Mouse (Mus musculus) midbrain, embryonic 11.5 days (tissue): ENCODE measurements around the gene Nup50. TPM values are rescaled to one million over a fixed set of nuclear protein-coding genes. Genes with fewer than 3 reads are reported as not detected.

ENCODE experiments used
- ATAC-seq: fragments of 200-750 bp; cut with Nextera tagmentation; 2 replicates; pipeline ENCODE4 v1.8.0; 2017; ENCODE audit warnings: moderate TSS enrichment, moderate library complexity; ENCODE audit not compliant: low FRiP score
- DNase-seq: peaks from one replicate; pipeline ENCODE4 v3.0.0; 2015; ENCODE audit warnings: low spot score; ENCODE audit errors: missing footprints
- H3K27ac ChIP-seq: fragments of 300-500 bp; sonication (generic); 2 replicates; pipeline ENCODE4 v1.5.1; 2014; ENCODE audit warnings: low read depth, low read length
- H3K27me3 ChIP-seq: fragments of 300-500 bp; sonication (generic); 2 replicates; pipeline ENCODE4 v1.6.1; 2014; ENCODE audit warnings: mild to moderate bottlenecking, low read length, moderate library complexity, mixed read lengths; ENCODE audit not compliant: control insufficient read depth, insufficient read depth
- H3K36me3 ChIP-seq: fragments of 300-500 bp; sonication (generic); 2 replicates; pipeline ENCODE4 v1.6.1; 2014; ENCODE audit warnings: mild to moderate bottlenecking, low read length, moderate library complexity, mixed read lengths; ENCODE audit not compliant: control insufficient read depth, insufficient read depth
- H3K4me1 ChIP-seq: fragments of 300-500 bp; sonication (generic); 2 replicates; pipeline ENCODE4 v1.6.1; 2014; ENCODE audit warnings: low read length; ENCODE audit not compliant: control insufficient read depth, insufficient read depth
- H3K4me2 ChIP-seq: fragments of 300-500 bp; sonication (generic); 2 replicates; pipeline ENCODE4 v1.6.1; 2014; ENCODE audit warnings: mild to moderate bottlenecking, moderate library complexity
- H3K4me3 ChIP-seq: fragments of 300-500 bp; sonication (generic); 2 replicates; pipeline ENCODE4 v1.5.1; 2014; ENCODE audit warnings: low read depth, low read length
- H3K9ac ChIP-seq: fragments of 300-500 bp; sonication (generic); 2 replicates; pipeline ENCODE4 v1.6.1; 2014; ENCODE audit warnings: low read length
- H3K9me3 ChIP-seq: fragments of 300-500 bp; sonication (generic); 2 replicates; pipeline ENCODE4 v1.6.1; 2016; ENCODE audit warnings: low read length; ENCODE audit not compliant: control insufficient read depth
- WGBS: fragments of 180-500 bp; shearing (Covaris S2); extraction: QIAGEN DNeasy Blood & Tissue Kit; methylation state at CpG from one replicate; pipeline ENCODE4 v1.1.7; 2014; 5-methylcytosine and 5-hydroxymethylcytosine counted together
- polyA plus RNA-seq: library from polyadenylated mRNA; unstranded; fragments of >200 nt; fragmentation: Nextera tagmentation; extraction: Ambion mirVana; gene quantifications from 2 replicates; pipeline ENCODE4 v1.2.1, GENCODE M21; 2014

The Nup50 gene
- polyA plus RNA-seq, 1 experiment from 2014 or later: 66.8 TPM

- no peaks in the 10 kb centered on the region for H3K36me3 ChIP-seq
- no peak overlapping the region for H3K9ac ChIP-seq
- H3K27ac ChIP-seq: no peak overlapping the region
- ATAC-seq (no peak), DNase-seq (peak; percentile 89)
- no peak overlapping the region for H3K4me2 ChIP-seq
- peaks cover 10% of the 10 kb centered on the region; the same call in 1 of the 2 replicates for H3K4me1 ChIP-seq
- H3K4me3 ChIP-seq: no peak overlapping the region
- no peaks in the 10 kb centered on the region for H3K9me3 ChIP-seq
- WGBS: 31% methylated on average over 7 of the region's 7 CpGs
- H3K27me3 ChIP-seq: peaks cover 41% of the 10 kb centered on the region
These were observed 19.3 kb upstream of the Nup50 start for GRCm38 (mm10) chr15:84903843-84904385.

GRCm38 (mm10) chr15:84913201-84913600 is 10.0 kb upstream of the Nup50 start:
- no peaks in the 10 kb centered on the region for H3K4me1 ChIP-seq
- no peak overlapping the region for H3K4me3 ChIP-seq
- DNase-seq (no peak), ATAC-seq (no peak)
- H3K9me3 ChIP-seq: peaks cover 6% of the 10 kb centered on the region; the same call in 1 of the 2 replicates
- WGBS: 86% methylated on average over 3 of the region's 3 CpGs
- no peaks in the 10 kb centered on the region; the same call in 1 of the 2 replicates for H3K36me3 ChIP-seq
- no peak overlapping the region for H3K27ac ChIP-seq
- no peaks in the 10 kb centered on the region; the same call in 1 of the 2 replicates for H3K27me3 ChIP-seq
- H3K9ac ChIP-seq: no peak overlapping the region
- no peak overlapping the region for H3K4me2 ChIP-seq

GRCm38 (mm10) chr15:84919938-84920337 is 3.3 kb upstream of the Nup50 start, which contains the start of gene Gm29666:
Gene Gm29666, minus strand, starts transcription at chr15:84920038.
- Histone ChIP-seq H3K27me3 (no peaks in the 10 kb centered on the region), H3K9ac (no peak within 1 kb of the TSS), H3K4me1 (peaks cover 15% of the 10 kb centered on the region), H3K4me2 (no peak within 1 kb of the TSS), H3K4me3 (no peak within 1 kb of the TSS), H3K9me3 (no peaks in the 10 kb centered on the region), H3K36me3 (no peaks in the 10 kb centered on the region), H3K27ac (no peak within 1 kb of the TSS)
- DNase-seq: peak; percentile 28
- ATAC-seq: no peak
- whole genome bisulfite sequencing: 96% methylated on average over 3 of the region's 3 CpGs

GRCm38 (mm10) chr15:84923508-84924181 is 434 bp downstream of the Nup50 start:
- H3K9ac ChIP-seq: peak overlapping the region; percentile 97
- H3K4me2 ChIP-seq: peak overlapping the region; percentile 52
- DNase-seq: peak; percentile 96
- no peaks in the 10 kb centered on the region; the same call in 1 of the 2 replicates for H3K36me3 ChIP-seq
- no peaks in the 10 kb centered on the region for H3K27me3 ChIP-seq
- no peaks in the 10 kb centered on the region for H3K9me3 ChIP-seq
- under 1% methylated on average over 67 of the region's 68 CpGs for WGBS
- ATAC-seq: peak; percentile 73
- peak overlapping the region; percentile 97 for H3K4me3 ChIP-seq
- H3K27ac ChIP-seq: peak overlapping the region; percentile 92
- peaks cover 19% of the 10 kb centered on the region for H3K4me1 ChIP-seq

- peak overlapping the region; percentile 97 for H3K9ac ChIP-seq
- peak overlapping the region; percentile 97 for H3K4me3 ChIP-seq
- H3K4me1 ChIP-seq: peaks cover 19% of the 10 kb centered on the region
- 18% methylated on average over 9 of the region's 9 CpGs for WGBS
- DNase-seq (peak; percentile 95), ATAC-seq (no peak)
- no peaks in the 10 kb centered on the region for H3K9me3 ChIP-seq
- peaks cover 7% of the 10 kb centered on the region; the same call in 1 of the 2 replicates for H3K36me3 ChIP-seq
- H3K27ac ChIP-seq: no peak overlapping the region
- H3K27me3 ChIP-seq: no peaks in the 10 kb centered on the region
- H3K4me2 ChIP-seq: peak overlapping the region; percentile 52
These were observed 1.6 kb downstream of the Nup50 start for GRCm38 (mm10) chr15:84924781-84925315.

- ATAC-seq: no peak
- Histone ChIP-seq H3K27ac (no peak overlapping the region), H3K4me3 (no peak overlapping the region), H3K27me3 (no peaks in the 10 kb centered on the region), H3K9me3 (no peaks in the 10 kb centered on the region), H3K36me3 (peaks cover 7% of the 10 kb centered on the region; the same call in 1 of the 2 replicates), H3K9ac (no peak overlapping the region), H3K4me2 (peak overlapping the region; percentile 52), H3K4me1 (peaks cover 19% of the 10 kb centered on the region)
- peak; percentile 79 for DNase-seq
- WGBS: 47% methylated on average over 1 of the region's 1 CpGs
These were observed 2.3 kb downstream of the Nup50 start for GRCm38 (mm10) chr15:84925495-84926018.

GRCm38 (mm10) chr15:84932351-84932750 is 9.1 kb downstream of the Nup50 start:
- no peak overlapping the region for H3K27ac ChIP-seq
- WGBS: 82% methylated on average over 5 of the region's 5 CpGs
- H3K9me3 ChIP-seq: no peaks in the 10 kb centered on the region
- DNase-seq (no peak), ATAC-seq (no peak)
- no peaks in the 10 kb centered on the region for H3K4me1 ChIP-seq
- no peaks in the 10 kb centered on the region for H3K27me3 ChIP-seq
- no peak overlapping the region for H3K4me3 ChIP-seq
- H3K4me2 ChIP-seq: no peak overlapping the region
- no peak overlapping the region for H3K9ac ChIP-seq
- H3K36me3 ChIP-seq: peaks cover 33% of the 10 kb centered on the region

GRCm38 (mm10) chr15:84934901-84935300 is 11.7 kb downstream of the Nup50 start:
- Histone ChIP-seq H3K36me3 (peaks cover 44% of the 10 kb centered on the region), H3K27ac (no peak overlapping the region), H3K9ac (no peak overlapping the region), H3K4me1 (no peaks in the 10 kb centered on the region), H3K9me3 (no peaks in the 10 kb centered on the region), H3K4me3 (no peak overlapping the region), H3K4me2 (no peak overlapping the region), H3K27me3 (no peaks in the 10 kb centered on the region)
- DNase-seq (no peak), ATAC-seq (no peak)
- 94% methylated on average over 16 of the region's 16 CpGs for WGBS

- H3K4me2 ChIP-seq: no peak overlapping the region
- no peaks in the 10 kb centered on the region for H3K9me3 ChIP-seq
- no peak overlapping the region for H3K9ac ChIP-seq
- DNase-seq (no peak), ATAC-seq (no peak)
- peaks cover 37% of the 10 kb centered on the region for H3K36me3 ChIP-seq
- H3K4me1 ChIP-seq: no peaks in the 10 kb centered on the region
- 74% methylated on average over 12 of the region's 12 CpGs for WGBS
- H3K27ac ChIP-seq: no peak overlapping the region
- no peak overlapping the region for H3K4me3 ChIP-seq
- no peaks in the 10 kb centered on the region for H3K27me3 ChIP-seq
These were observed 16.9 kb downstream of the Nup50 start for GRCm38 (mm10) chr15:84940102-84940501.
